In the genomic region with DNA sequence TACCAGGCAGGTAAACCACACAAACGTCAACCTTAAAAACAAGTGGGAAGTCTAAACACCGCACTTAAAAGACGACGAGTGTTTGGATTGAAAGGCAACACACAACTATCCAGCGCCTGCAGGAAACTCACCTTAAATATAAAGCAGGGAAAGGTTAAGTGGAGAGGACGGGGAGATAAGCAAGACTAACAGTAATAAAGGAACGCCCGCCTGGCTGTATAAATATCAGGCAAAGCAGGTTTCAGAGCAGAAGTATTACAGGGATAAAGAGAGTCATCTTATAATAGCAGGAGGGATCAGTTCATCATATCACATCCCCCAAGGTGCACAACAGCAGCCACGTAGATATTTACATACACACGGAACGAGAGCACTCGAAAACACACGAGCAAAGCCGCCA, we compare ENCODE assay signal across 27 mouse cellular contexts.
A peak's percentile ranks its signal among the peaks of the same experiment; 100 is the strongest.
DNase-seq lines count a peak whose midpoint lies in the region; ATAC-seq and TF ChIP-seq lines count a peak whose summit lies in the region.
"Had no signal": no experiment of that assay in that cellular context is flagged by ENCODE, and none has a peak within 500 bp of the region (broad histone marks: within the 10 kb centered on the region; RNA-seq: fewer than 3 reads in every experiment).

No protein-coding gene starts in this region.

- no peak for ATAC-seq in intestine, embryonic 14.5 days (replicated peaks; ENCODE audit: low FRiP score, low TSS enrichment, low read depth)
- ATAC-seq in intestine, embryonic 16.5 days: peak; percentile 70
- peak; percentile 59; the same call in 1 of the 2 replicates for ATAC-seq in stomach, postnatal 0 days (ENCODE audit: low FRiP score, low TSS enrichment)
- ATAC-seq: activated CD4-positive, CD25-positive, alpha-beta regulatory T cell, adult 4 months; CD4-positive, CD25-positive, alpha-beta regulatory T cell, adult 4 months; forebrain, embryonic 14.5 days; forebrain, embryonic 16.5 days; Patski had no signal

- 57% methylated on average over 14 of the region's 14 CpGs for WGBS in intestine, embryonic 14.5 days
- WGBS in intestine, embryonic 16.5 days: 46% methylated on average over 14 of the region's 14 CpGs
- WGBS in stomach, postnatal 0 days: 48% methylated on average over 14 of the region's 14 CpGs

- TF ChIP-seq EP300 in stomach, postnatal 0 days (optimal IDR thresholded peaks at IDR 0.05): no peak

- peak overlapping the region; percentile 15; the same call in 1 of the 2 replicates for H3K4me2 ChIP-seq in intestine, embryonic 14.5 days (ENCODE audit: low read length)
- H3K4me2 ChIP-seq in intestine, embryonic 16.5 days (ENCODE audit: low read depth, low read length): peak overlapping the region; percentile 19
- no peak overlapping the region for H3K4me2 ChIP-seq in stomach, postnatal 0 days (replicated peaks; ENCODE audit: low read depth)
- H3K4me2 ChIP-seq: embryonic facial prominence, embryonic 13.5 days; embryonic facial prominence, embryonic 15.5 days; forebrain, embryonic 12.5 days had no signal

- H3K9ac ChIP-seq in intestine, embryonic 14.5 days (ENCODE audit: low read length): no peak overlapping the region
- no peak overlapping the region for H3K9ac ChIP-seq in intestine, embryonic 16.5 days (ENCODE audit: low read depth, low read length)
- H3K9ac ChIP-seq in stomach, postnatal 0 days (ENCODE audit: low read length): no peak overlapping the region
- H3K9ac ChIP-seq: embryonic facial prominence, embryonic 13.5 days; embryonic facial prominence, embryonic 15.5 days; forebrain, embryonic 12.5 days had no signal

- no peaks in the 10 kb centered on the region for H3K4me1 ChIP-seq in intestine, embryonic 14.5 days (replicated peaks; ENCODE audit: control insufficient read depth, insufficient read depth, low read length)
- H3K4me1 ChIP-seq in intestine, embryonic 16.5 days (ENCODE audit: control insufficient read depth, insufficient read depth, low read length): peaks cover 12% of the 10 kb centered on the region
- H3K4me1 ChIP-seq in stomach, postnatal 0 days (replicated peaks; ENCODE audit: control insufficient read depth, insufficient read depth): no peaks in the 10 kb centered on the region
- H3K4me1 ChIP-seq: embryonic facial prominence, embryonic 13.5 days; embryonic facial prominence, embryonic 15.5 days; forebrain, embryonic 12.5 days had no signal

- H3K9me3 ChIP-seq in intestine, embryonic 14.5 days (ENCODE audit: control insufficient read depth, low read length): no peaks in the 10 kb centered on the region
- H3K9me3 ChIP-seq in intestine, embryonic 16.5 days (ENCODE audit: control insufficient read depth, low read length): no peaks in the 10 kb centered on the region
- no peaks in the 10 kb centered on the region for H3K9me3 ChIP-seq in stomach, postnatal 0 days (ENCODE audit: control insufficient read depth, low read length)
- H3K9me3 ChIP-seq: embryonic facial prominence, embryonic 15.5 days; forebrain, embryonic 10.5 days; forebrain, embryonic 12.5 days had no signal

- DNase-seq in intestine, embryonic 14.5 days (ENCODE audit: low spot score): no peak
- DNase-seq in stomach, postnatal 0 days (ENCODE audit: low spot score): peak; percentile 30
- DNase-seq in adrenal gland, adult 18-20 months (ENCODE audit: low spot score in 2 of 2): no peak
- DNase-seq in kidney, postnatal 4 days: no peak
- DNase-seq: adrenal gland, adult 2 months; adrenal gland, postnatal 10 days; adrenal gland, postnatal 25 days; B cell, adult 2 months; cerebellum, adult 11-12 months; cerebellum, adult 2 months; cerebellum, adult 9-10 months; cerebellum, postnatal 14 days; cerebellum, postnatal 36 days; embryo, embryonic 11 days had no signal

- H3K27me3 ChIP-seq in intestine, embryonic 14.5 days (replicated peaks; ENCODE audit: control insufficient read depth, insufficient read depth, low read length): no peaks in the 10 kb centered on the region
- no peaks in the 10 kb centered on the region for H3K27me3 ChIP-seq in intestine, embryonic 16.5 days (replicated peaks; ENCODE audit: control insufficient read depth, insufficient read depth, low read length)
- H3K27me3 ChIP-seq in stomach, postnatal 0 days (ENCODE audit: control insufficient read depth, insufficient read depth, low read length): no peaks in the 10 kb centered on the region
- H3K27me3 ChIP-seq: CH12.LX; embryonic facial prominence, embryonic 13.5 days; embryonic facial prominence, embryonic 15.5 days; forebrain, embryonic 12.5 days; Patski had no signal

- H3K36me3 ChIP-seq in intestine, embryonic 14.5 days (ENCODE audit: control insufficient read depth, insufficient read depth, low read length): no peaks in the 10 kb centered on the region
- no peaks in the 10 kb centered on the region for H3K36me3 ChIP-seq in intestine, embryonic 16.5 days (ENCODE audit: control insufficient read depth, insufficient read depth, low read length)
- no peaks in the 10 kb centered on the region for H3K36me3 ChIP-seq in stomach, postnatal 0 days (ENCODE audit: control insufficient read depth, insufficient read depth, low read length)
- H3K36me3 ChIP-seq: embryonic facial prominence, embryonic 15.5 days; forebrain, embryonic 10.5 days; forebrain, embryonic 12.5 days; G1E had no signal

- no peak overlapping the region for H3K27ac ChIP-seq in intestine, embryonic 14.5 days (ENCODE audit: low read depth)
- H3K27ac ChIP-seq in intestine, embryonic 16.5 days (ENCODE audit: low read length): no peak overlapping the region
- H3K27ac ChIP-seq in stomach, postnatal 0 days (replicated peaks): no peak overlapping the region
- H3K27ac ChIP-seq: embryonic facial prominence, embryonic 13.5 days; embryonic facial prominence, embryonic 15.5 days; forebrain, embryonic 10.5 days; forebrain, embryonic 12.5 days had no signal

- no peak overlapping the region for H3K4me3 ChIP-seq in intestine, embryonic 14.5 days (ENCODE audit: low read depth, low read length)
- no peak overlapping the region for H3K4me3 ChIP-seq in intestine, embryonic 16.5 days (ENCODE audit: low read length)
- no peak overlapping the region for H3K4me3 ChIP-seq in stomach, postnatal 0 days (ENCODE audit: low read depth, low read length)
- H3K4me3 ChIP-seq: embryonic facial prominence, embryonic 13.5 days; embryonic facial prominence, embryonic 15.5 days; erythroblast, embryonic 14.5 days; forebrain, embryonic 10.5 days; forebrain, embryonic 12.5 days had no signal

- no peak for TF ChIP-seq CTCF in stomach, postnatal 0 days (IDR thresholded peaks at IDR 0.05; ENCODE audit: low read depth)
